ENCODE assay signal across 11 mouse cellular contexts in genomic region chr5:73782214-73783091, GRCm38 (mm10).
DNase-seq lines count a peak whose midpoint lies in the region; ATAC-seq lines count a peak whose summit lies in the region.
"Had no signal": no experiment of that assay in that cellular context is flagged by ENCODE, and none has a peak within 500 bp of the region (broad histone marks: within the 10 kb centered on the region; RNA-seq: fewer than 3 reads in every experiment).

No protein-coding gene starts in this region.

- H3K27me3 ChIP-seq in intestine, embryonic 15.5 days (replicated peaks), result no peaks in the 10 kb centered on the region
- H3K27me3 ChIP-seq in limb, embryonic 12.5 days, result no peaks in the 10 kb centered on the region
- H3K27me3 ChIP-seq in forebrain, embryonic 15.5 days, result no peaks in the 10 kb centered on the region
- H3K27me3 ChIP-seq: midbrain, embryonic 13.5 days had no signal

- H3K4me1 ChIP-seq in intestine, embryonic 15.5 days (replicated peaks), result peaks cover 10% of the 10 kb centered on the region
- peaks cover 39% of the 10 kb centered on the region for H3K4me1 ChIP-seq in limb, embryonic 12.5 days (replicated peaks)
- H3K4me1 ChIP-seq in forebrain, embryonic 15.5 days, result no peaks in the 10 kb centered on the region
- H3K4me1 ChIP-seq: midbrain, embryonic 13.5 days had no signal

- no peak overlapping the region for H3K4me3 ChIP-seq in intestine, embryonic 15.5 days (replicated peaks)
- no peak overlapping the region for H3K4me3 ChIP-seq in limb, embryonic 12.5 days (replicated peaks)
- no peak overlapping the region for H3K4me3 ChIP-seq in forebrain, embryonic 15.5 days
- H3K4me3 ChIP-seq: midbrain, embryonic 13.5 days had no signal

- H3K27ac ChIP-seq in intestine, embryonic 15.5 days, result no peak overlapping the region
- H3K27ac ChIP-seq in limb, embryonic 12.5 days, result peak overlapping the region; percentile 96
- no peak overlapping the region for H3K27ac ChIP-seq in forebrain, embryonic 15.5 days (replicated peaks)
- H3K27ac ChIP-seq: midbrain, embryonic 13.5 days had no signal

- H3K36me3 ChIP-seq in intestine, embryonic 15.5 days, result no peaks in the 10 kb centered on the region
- no peaks in the 10 kb centered on the region for H3K36me3 ChIP-seq in limb, embryonic 12.5 days
- no peaks in the 10 kb centered on the region for H3K36me3 ChIP-seq in forebrain, embryonic 15.5 days
- H3K36me3 ChIP-seq: midbrain, embryonic 13.5 days had no signal

- H3K9ac ChIP-seq in intestine, embryonic 15.5 days, result no peak overlapping the region
- H3K9ac ChIP-seq in limb, embryonic 12.5 days (replicated peaks), result no peak overlapping the region
- no peak overlapping the region for H3K9ac ChIP-seq in forebrain, embryonic 15.5 days (replicated peaks)
- H3K9ac ChIP-seq: midbrain, embryonic 13.5 days had no signal

- DNase-seq in urinary bladder, postnatal 14 days (ENCODE audit: low spot score), result peak; percentile 18
- no peak for DNase-seq in urinary bladder, postnatal 25 days (ENCODE audit: low spot score)
- DNase-seq in yolk sac, embryonic 10.5 days (ENCODE audit: low spot score), result peak; percentile 46
- DNase-seq in thymus, postnatal 10 days (ENCODE audit: low spot score in 2 of 2), result no peak
- DNase-seq in ovary, adult 18-20 months (ENCODE audit: low spot score), result no peak
- DNase-seq: gastrocnemius, postnatal 14 days; spleen, adult 18-20 months had no signal

- peak; percentile 69 for ATAC-seq in intestine, embryonic 15.5 days
- peak; percentile 88 for ATAC-seq in limb, embryonic 12.5 days (ENCODE audit: insufficient number of reproducible peaks, insufficient read depth, low FRiP score, low TSS enrichment, low read depth)
- ATAC-seq in forebrain, embryonic 15.5 days (replicated peaks), result no peak
- ATAC-seq: midbrain, embryonic 13.5 days had no signal

- no peaks in the 10 kb centered on the region for H3K9me3 ChIP-seq in intestine, embryonic 15.5 days
- H3K9me3 ChIP-seq in limb, embryonic 12.5 days, result no peaks in the 10 kb centered on the region
- H3K9me3 ChIP-seq in forebrain, embryonic 15.5 days, result no peaks in the 10 kb centered on the region
- H3K9me3 ChIP-seq: midbrain, embryonic 13.5 days had no signal

- no peak overlapping the region for H3K4me2 ChIP-seq in intestine, embryonic 15.5 days (replicated peaks)
- H3K4me2 ChIP-seq in limb, embryonic 12.5 days, result peak overlapping the region; percentile 41
- H3K4me2 ChIP-seq in forebrain, embryonic 15.5 days (replicated peaks), result no peak overlapping the region
- H3K4me2 ChIP-seq: midbrain, embryonic 13.5 days had no signal

- WGBS in intestine, embryonic 15.5 days, result 41% methylated on average over 15 of the region's 15 CpGs
- 5% methylated on average over 15 of the region's 15 CpGs for WGBS in limb, embryonic 12.5 days
- WGBS in forebrain, embryonic 15.5 days, result 75% methylated on average over 15 of the region's 15 CpGs

Comparison
In these comparisons a context has a peak if more than half of its experiments do, and no peak if none do; other contexts are left out.
1. DNase-seq: peak in urinary bladder, postnatal 14 days (single experiment) and yolk sac, embryonic 10.5 days (single experiment); none in urinary bladder, postnatal 25 days (single experiment), thymus, postnatal 10 days (0 of 2) and ovary, adult 18-20 months (single experiment).